Mouse (Mus musculus) midbrain, embryonic 16.5 days (tissue): ENCODE results near the gene Nrg3. TPM values are rescaled to one million over a fixed set of nuclear protein-coding genes. Genes with fewer than 3 reads are reported as not detected.

Experiments
- ATAC-seq: fragments of 200-750 bp; cut with Nextera tagmentation; 2 replicates; pipeline ENCODE4 v1.8.0; 2017; ENCODE audit warnings: moderate TSS enrichment
- H3K27ac ChIP-seq: fragments of 300-500 bp; sonication (generic); 2 replicates; pipeline ENCODE4 v1.5.1; 2014; ENCODE audit warnings: mild to moderate bottlenecking, low read length, mixed read lengths
- H3K27me3 ChIP-seq: fragments of 300-500 bp; sonication (generic); 2 replicates; pipeline ENCODE4 v1.6.1; 2014; ENCODE audit warnings: low read depth, low read length, mixed read lengths; ENCODE audit not compliant: control insufficient read depth, insufficient read depth
- H3K36me3 ChIP-seq: fragments of 300-500 bp; sonication (generic); 2 replicates; pipeline ENCODE4 v1.6.1; 2014; ENCODE audit warnings: mild to moderate bottlenecking, low read length, moderate library complexity, mixed read lengths; ENCODE audit not compliant: control insufficient read depth, insufficient read depth
- H3K4me1 ChIP-seq: fragments of 300-500 bp; sonication (generic); 2 replicates; pipeline ENCODE4 v1.6.1; 2014; ENCODE audit warnings: mild to moderate bottlenecking, low read length, mixed read lengths; ENCODE audit not compliant: control insufficient read depth, insufficient read depth
- H3K4me2 ChIP-seq: fragments of 300-500 bp; sonication (generic); 2 replicates; pipeline ENCODE4 v1.6.1; 2014; ENCODE audit warnings: mild to moderate bottlenecking, low read length, mixed read lengths
- H3K4me3 ChIP-seq: fragments of 300-500 bp; sonication (generic); 2 replicates; pipeline ENCODE4 v1.5.1; 2014; ENCODE audit warnings: low read depth, mild to moderate bottlenecking, low read length, moderate library complexity, mixed read lengths
- H3K9ac ChIP-seq: fragments of 300-500 bp; sonication (generic); 2 replicates; pipeline ENCODE4 v1.6.1; 2014; ENCODE audit warnings: low read depth, low read length, mixed read lengths
- H3K9me3 ChIP-seq: fragments of 300-500 bp; sonication (generic); replicated peaks from 2 replicates; pipeline ENCODE4 v1.6.1; 2014; ENCODE audit warnings: mild to moderate bottlenecking, low read length, mixed read lengths; ENCODE audit not compliant: control insufficient read depth, poor library complexity, severe bottlenecking
- WGBS: fragments of 180-500 bp; shearing (Covaris S2); extraction: QIAGEN DNeasy Blood & Tissue Kit; methylation state at CpG from one replicate; pipeline ENCODE4 v1.1.7; 2014; 5-methylcytosine and 5-hydroxymethylcytosine counted together
- polyA plus RNA-seq: library from polyadenylated mRNA; unstranded; fragments of >200 nt; fragmentation: Nextera tagmentation; extraction: Ambion mirVana; gene quantifications from 2 replicates; pipeline ENCODE4 v1.2.1, GENCODE M21; 2015

Gene Nrg3
- polyA plus RNA-seq, 1 experiment from 2014 or later = 12.9 TPM

GRCm38 (mm10) chr14:38568184-38568583, 904.7 kb downstream of the Nrg3 start:
- Histone ChIP-seq H3K36me3 (no peaks in the 10 kb centered on the region), H3K4me1 (peaks cover 2% of the 10 kb centered on the region; the same call in 1 of the 2 replicates), H3K9me3 (no peaks in the 10 kb centered on the region), H3K9ac (no peak overlapping the region), H3K4me2 (no peak overlapping the region), H3K27ac (no peak overlapping the region), H3K27me3 (no peaks in the 10 kb centered on the region), H3K4me3 (no peak overlapping the region)
- no peak for ATAC-seq
- 88% methylated on average over 1 of the region's 1 CpGs for WGBS

GRCm38 (mm10) chr14:38566182-38566581, 906.7 kb downstream of the Nrg3 start:
- no peak for ATAC-seq
- 88% methylated on average over 3 of the region's 3 CpGs for WGBS
- H3K27me3 ChIP-seq = no peaks in the 10 kb centered on the region
- no peak overlapping the region for H3K27ac ChIP-seq
- H3K9ac ChIP-seq = no peak overlapping the region
- peaks cover 2% of the 10 kb centered on the region; the same call in 1 of the 2 replicates for H3K4me1 ChIP-seq
- no peak overlapping the region for H3K4me3 ChIP-seq
- no peaks in the 10 kb centered on the region for H3K9me3 ChIP-seq
- no peaks in the 10 kb centered on the region for H3K36me3 ChIP-seq
- H3K4me2 ChIP-seq = no peak overlapping the region

- Histone ChIP-seq H3K4me1 (no peaks in the 10 kb centered on the region), H3K4me3 (no peak overlapping the region), H3K9me3 (no peaks in the 10 kb centered on the region), H3K27ac (no peak overlapping the region), H3K36me3 (no peaks in the 10 kb centered on the region), H3K4me2 (no peak overlapping the region), H3K27me3 (no peaks in the 10 kb centered on the region), H3K9ac (no peak overlapping the region)
- WGBS = 56% methylated on average over 1 of the region's 1 CpGs
- ATAC-seq = no peak
These were observed 918.3 kb downstream of the Nrg3 start for GRCm38 (mm10) chr14:38554636-38555035.

GRCm38 (mm10) chr14:38547257-38547656, 925.6 kb downstream of the Nrg3 start:
- no peak for ATAC-seq

GRCm38 (mm10) chr14:38535181-38535580, 937.7 kb downstream of the Nrg3 start:
- no peak for ATAC-seq
- no peaks in the 10 kb centered on the region for H3K27me3 ChIP-seq
- H3K27ac ChIP-seq = no peak overlapping the region
- 94% methylated on average over 1 of the region's 1 CpGs for WGBS
- no peaks in the 10 kb centered on the region for H3K4me1 ChIP-seq
- H3K4me3 ChIP-seq = no peak overlapping the region
- no peak overlapping the region for H3K4me2 ChIP-seq
- H3K9ac ChIP-seq = no peak overlapping the region
- H3K36me3 ChIP-seq = no peaks in the 10 kb centered on the region
- H3K9me3 ChIP-seq = no peaks in the 10 kb centered on the region

More at GRCm38 (mm10) chr14:38547257-38547656, 925.6 kb downstream of the Nrg3 start:
- H3K4me1 ChIP-seq = peaks cover 2% of the 10 kb centered on the region; the same call in 1 of the 2 replicates
- no peak overlapping the region for H3K4me3 ChIP-seq
- H3K27me3 ChIP-seq = no peaks in the 10 kb centered on the region
- no peak overlapping the region for H3K4me2 ChIP-seq
- WGBS = 52% methylated on average over 2 of the region's 2 CpGs
- no peak overlapping the region for H3K27ac ChIP-seq
- no peaks in the 10 kb centered on the region for H3K9me3 ChIP-seq
- no peaks in the 10 kb centered on the region for H3K36me3 ChIP-seq
- no peak overlapping the region for H3K9ac ChIP-seq

GRCm38 (mm10) chr14:38533495-38533894, 939.4 kb downstream of the Nrg3 start:
- Histone ChIP-seq H3K4me2 (no peak overlapping the region), H3K9me3 (no peaks in the 10 kb centered on the region), H3K27ac (no peak overlapping the region), H3K36me3 (no peaks in the 10 kb centered on the region), H3K27me3 (no peaks in the 10 kb centered on the region), H3K4me3 (no peak overlapping the region), H3K4me1 (no peaks in the 10 kb centered on the region), H3K9ac (no peak overlapping the region)
- ATAC-seq = no peak

- H3K4me3 ChIP-seq = no peak overlapping the region
- no peaks in the 10 kb centered on the region for H3K36me3 ChIP-seq
- WGBS = 72% methylated on average over 5 of the region's 5 CpGs
- H3K4me1 ChIP-seq = no peaks in the 10 kb centered on the region
- H3K9ac ChIP-seq = no peak overlapping the region
- H3K9me3 ChIP-seq = no peaks in the 10 kb centered on the region
- H3K27ac ChIP-seq = no peak overlapping the region
- H3K27me3 ChIP-seq = no peaks in the 10 kb centered on the region
- H3K4me2 ChIP-seq = no peak overlapping the region
- no peak for ATAC-seq
These were observed 956.7 kb downstream of the Nrg3 start for GRCm38 (mm10) chr14:38516232-38516631.

GRCm38 (mm10) chr14:38509016-38509415, 963.9 kb downstream of the Nrg3 start:
- H3K4me3 ChIP-seq = no peak overlapping the region
- H3K36me3 ChIP-seq = no peaks in the 10 kb centered on the region
- no peaks in the 10 kb centered on the region for H3K27me3 ChIP-seq
- H3K4me2 ChIP-seq = no peak overlapping the region
- H3K27ac ChIP-seq = no peak overlapping the region
- no peaks in the 10 kb centered on the region for H3K9me3 ChIP-seq
- H3K9ac ChIP-seq = no peak overlapping the region
- WGBS = 92% methylated on average over 2 of the region's 2 CpGs
- ATAC-seq = no peak
- no peaks in the 10 kb centered on the region for H3K4me1 ChIP-seq

GRCm38 (mm10) chr14:38494970-38495369, 977.9 kb downstream of the Nrg3 start:
- no peak overlapping the region for H3K4me3 ChIP-seq
- H3K4me1 ChIP-seq = no peaks in the 10 kb centered on the region
- H3K27me3 ChIP-seq = no peaks in the 10 kb centered on the region
- no peaks in the 10 kb centered on the region for H3K36me3 ChIP-seq
- no peak overlapping the region for H3K4me2 ChIP-seq
- no peaks in the 10 kb centered on the region for H3K9me3 ChIP-seq
- ATAC-seq = no peak
- H3K27ac ChIP-seq = no peak overlapping the region
- 59% methylated on average over 1 of the region's 1 CpGs for WGBS
- H3K9ac ChIP-seq = no peak overlapping the region
